Mouse (Mus musculus) telencephalon, adult 2 months (tissue): Measurements from ENCODE around the gene Pbx1.
"Not testable (repeated sequence)": the region's sequence is repeated elsewhere in the genome, so short reads cannot be mapped to it uniquely, and the experiment has no call there.

Source experiments
- DNase-seq: peaks from one replicate; pipeline ENCODE4 v3.0.0-alpha.2; 2011; ENCODE audit warnings: low read depth, low spot score

Gene Pbx1

DNA sequence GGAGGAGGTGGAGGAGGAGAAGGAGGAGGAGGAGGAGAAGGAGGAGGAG is at the start of gene Pbx1:
Gene Pbx1 (minus strand): TSS at position 39 of the 49 bp plus-strand sequence.
- DNase-seq, result not testable (repeated sequence)

DNA sequence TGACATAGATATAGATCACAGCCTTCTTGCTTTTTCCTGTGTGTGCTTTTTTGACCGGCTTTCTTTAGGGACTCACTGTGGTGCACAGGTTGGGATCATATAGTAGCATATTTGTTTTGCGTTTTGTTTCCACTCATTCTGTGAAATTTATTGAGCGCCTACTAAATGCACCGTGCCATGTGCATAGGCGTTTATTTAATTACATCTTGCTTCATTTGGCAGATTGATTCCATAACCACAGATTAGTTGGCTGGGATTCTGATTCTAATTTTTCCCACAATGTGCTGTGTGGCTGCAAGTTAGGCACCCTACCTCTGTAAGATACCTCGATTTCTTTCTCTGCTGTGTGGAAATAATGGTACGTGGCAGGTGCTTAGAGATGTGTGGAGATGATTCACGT is 47.6 kb upstream of the Pbx1 start:
- DNase-seq, result no peak

DNA sequence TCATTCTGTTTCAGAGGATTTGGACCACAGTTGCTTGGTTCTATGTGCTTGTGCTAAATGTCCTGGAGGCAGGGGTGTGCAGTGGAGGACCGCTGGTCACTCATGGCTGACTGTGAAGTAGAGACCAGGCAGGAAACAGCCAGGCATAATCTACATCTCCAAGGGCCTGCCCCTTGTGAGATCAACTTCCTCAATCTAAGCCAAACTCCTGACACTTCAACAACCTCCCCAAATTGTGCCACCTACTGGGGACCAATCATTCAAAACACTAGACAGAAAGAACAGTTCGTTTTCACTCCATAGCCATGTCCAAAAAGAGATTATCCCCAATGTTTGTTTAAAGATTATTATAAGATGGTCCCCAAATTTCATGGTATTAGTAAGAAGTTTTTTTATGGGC is 46.8 kb upstream of the Pbx1 start:
- DNase-seq, result no peak

DNA sequence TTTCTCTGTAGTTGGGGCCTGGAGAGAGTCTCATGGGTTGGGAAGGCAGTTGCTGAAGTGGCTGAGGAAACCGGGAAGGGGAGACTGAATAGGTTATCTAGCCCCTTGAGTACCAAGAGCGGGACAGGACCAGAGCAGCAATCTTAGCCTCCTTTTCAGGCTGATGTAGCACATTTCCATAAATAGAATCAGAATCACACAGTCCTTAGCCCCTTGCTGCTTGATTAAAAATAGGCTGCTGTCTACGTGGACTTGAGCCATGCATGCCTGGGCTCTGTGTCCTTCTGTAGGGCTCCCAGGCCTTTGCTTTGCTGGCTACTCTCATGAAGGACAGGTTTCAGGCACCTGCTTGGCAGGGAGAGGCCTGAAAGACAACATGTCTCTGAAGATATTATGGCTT is 44.8 kb upstream of the Pbx1 start:
- no peak for DNase-seq

DNA sequence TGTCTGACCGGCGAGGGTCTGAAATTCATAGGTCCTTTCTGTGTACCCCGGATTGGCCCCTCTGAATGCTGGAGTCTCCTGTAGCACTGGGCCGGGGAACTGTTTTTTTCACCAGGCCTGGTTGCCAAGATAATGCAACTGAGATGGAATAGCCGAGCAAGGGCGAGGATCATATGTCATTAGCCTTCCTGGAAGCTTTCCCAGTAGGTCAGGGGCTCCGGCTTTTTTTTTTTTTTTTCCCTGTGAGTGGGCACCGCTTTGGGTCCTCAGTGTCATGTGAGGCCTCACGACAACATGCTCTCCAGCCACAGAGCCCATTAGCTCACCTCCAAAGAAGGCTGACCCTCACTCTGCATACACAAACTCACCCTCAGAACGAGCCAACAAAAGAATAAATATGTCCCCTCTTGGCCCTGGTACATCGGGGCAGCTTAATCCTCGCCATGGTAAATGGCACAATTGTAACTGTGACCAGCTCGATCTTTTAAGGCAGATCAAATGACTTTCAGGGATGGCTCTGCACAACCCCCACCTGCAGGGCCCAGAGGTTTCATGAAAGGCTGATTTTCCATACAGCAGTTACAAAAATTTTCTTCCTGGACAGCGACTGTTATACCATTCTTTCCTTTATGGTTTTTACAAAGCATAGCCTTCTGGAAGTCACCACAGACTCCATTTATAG is 44.3 kb upstream of the Pbx1 start:
- no peak for DNase-seq

DNA sequence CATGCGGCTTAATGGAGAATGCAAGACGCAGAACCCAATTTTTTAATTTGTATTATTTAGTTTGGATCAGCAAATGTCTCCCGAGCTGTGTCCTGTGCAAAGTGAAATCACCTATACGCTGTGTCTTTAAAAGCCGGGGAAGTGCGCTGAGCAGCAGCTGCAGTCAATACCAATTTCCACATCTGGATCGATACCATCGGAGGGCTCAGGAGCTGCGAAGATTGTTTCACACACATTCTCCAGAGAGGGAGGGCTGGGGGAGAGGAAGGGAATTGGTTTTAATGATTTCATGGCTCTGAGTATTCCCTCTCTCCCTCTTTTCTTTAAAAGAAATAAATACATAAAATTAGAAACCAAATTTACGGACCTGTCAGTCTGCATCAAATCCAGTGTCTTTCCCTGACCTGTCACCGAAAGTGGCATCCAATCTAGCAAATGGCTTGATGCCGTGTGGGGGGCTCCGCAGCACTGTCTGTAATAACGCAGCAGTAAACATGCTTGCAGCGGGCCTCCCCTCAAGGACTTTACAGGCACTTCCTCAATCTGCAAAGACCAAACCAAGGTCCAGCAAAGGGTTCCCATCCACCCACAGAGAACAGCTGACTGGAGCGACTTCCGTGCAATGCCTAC is 43.6 kb upstream of the Pbx1 start:
- DNase-seq, result no peak

DNA sequence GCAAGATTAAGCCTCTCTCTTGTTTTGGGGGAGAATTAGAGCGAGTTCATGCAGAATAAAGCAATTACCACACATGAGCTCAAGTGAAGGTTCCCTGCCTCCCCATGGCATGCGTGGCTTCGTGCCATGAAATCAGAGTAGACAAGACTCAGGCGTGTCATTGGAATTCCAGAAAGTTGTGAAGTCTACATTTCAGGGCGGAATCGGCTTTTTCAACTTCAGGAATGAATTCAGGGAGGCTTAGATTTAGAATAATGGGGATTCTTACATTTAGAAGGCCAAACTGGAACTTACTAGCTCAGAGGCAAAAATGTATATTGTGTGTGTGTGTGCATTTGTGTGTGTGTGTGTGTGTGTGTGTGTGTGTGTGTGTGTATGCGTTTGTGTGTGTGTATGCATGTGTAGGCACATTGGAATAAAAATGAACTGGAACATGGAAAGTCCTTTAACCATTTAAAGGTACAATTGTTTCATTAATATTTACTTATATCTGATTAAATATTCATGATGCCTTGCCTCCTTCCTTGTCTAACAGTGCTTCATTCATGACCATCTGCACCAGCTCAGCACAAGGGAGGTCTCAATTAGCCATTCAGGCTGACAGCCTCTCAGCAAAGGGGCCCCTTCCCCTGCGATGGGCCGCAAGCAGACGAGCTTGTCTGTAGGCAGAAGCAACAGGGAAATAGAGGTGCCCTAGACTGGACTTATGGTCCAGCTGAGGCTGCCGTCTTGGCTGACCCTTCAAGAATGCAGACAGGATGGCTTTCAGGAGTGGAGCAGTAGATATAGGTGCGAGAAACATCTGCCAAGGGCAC is 41.4 kb upstream of the Pbx1 start:
- DNase-seq, result no peak

DNA sequence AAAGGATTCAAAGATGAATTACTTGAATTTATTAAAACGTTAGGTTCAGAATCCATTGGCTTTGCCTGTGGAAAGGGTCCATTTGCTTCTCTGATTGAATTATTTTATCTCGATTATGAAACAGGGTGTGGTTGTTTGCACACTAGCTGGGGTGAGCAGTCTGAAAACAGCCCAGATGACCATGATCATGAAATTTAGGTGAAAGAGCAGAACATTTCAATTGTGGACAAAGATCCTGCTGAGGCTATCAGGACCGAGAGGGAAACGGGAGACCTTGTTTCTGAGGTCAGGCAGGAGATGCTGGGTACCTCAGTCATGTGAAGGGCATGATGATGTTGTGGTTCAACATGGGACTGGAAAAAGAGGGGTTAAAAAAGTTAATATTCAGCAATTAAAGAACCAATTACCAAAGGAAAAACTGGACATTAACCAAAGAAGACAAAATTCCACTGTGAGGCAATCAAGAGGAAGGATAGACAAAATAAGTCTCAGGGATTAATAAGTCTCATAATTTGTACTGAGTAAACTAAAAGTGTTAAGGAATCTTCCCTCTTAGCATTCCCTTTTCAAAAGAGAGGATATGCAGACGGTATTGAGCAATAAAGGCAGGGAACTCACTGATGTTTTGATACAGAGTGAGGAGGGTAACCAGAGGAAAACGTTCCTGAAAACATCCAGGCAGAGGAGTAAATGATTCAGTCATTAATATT is 40.6 kb upstream of the Pbx1 start:
- no peak for DNase-seq

DNA sequence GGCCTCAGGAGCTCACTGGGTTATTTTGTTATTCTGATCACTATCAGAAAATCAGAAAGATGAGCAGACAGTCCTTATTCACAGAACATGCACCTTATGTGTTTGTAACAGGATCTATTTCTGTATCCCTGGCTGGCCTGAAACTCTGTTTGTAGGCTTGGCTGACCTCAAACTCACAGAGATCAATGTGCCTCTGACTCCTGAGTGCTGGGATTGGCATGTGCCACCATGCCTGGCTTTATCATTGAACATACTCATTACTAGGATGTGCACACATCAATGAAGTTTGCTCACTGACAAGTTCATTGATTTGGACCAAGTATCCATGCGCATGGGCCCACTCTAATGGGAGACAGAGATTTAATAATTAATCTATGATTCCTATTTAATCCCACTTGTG is 27.4 kb upstream of the Pbx1 start:
- DNase-seq, result no peak

DNA sequence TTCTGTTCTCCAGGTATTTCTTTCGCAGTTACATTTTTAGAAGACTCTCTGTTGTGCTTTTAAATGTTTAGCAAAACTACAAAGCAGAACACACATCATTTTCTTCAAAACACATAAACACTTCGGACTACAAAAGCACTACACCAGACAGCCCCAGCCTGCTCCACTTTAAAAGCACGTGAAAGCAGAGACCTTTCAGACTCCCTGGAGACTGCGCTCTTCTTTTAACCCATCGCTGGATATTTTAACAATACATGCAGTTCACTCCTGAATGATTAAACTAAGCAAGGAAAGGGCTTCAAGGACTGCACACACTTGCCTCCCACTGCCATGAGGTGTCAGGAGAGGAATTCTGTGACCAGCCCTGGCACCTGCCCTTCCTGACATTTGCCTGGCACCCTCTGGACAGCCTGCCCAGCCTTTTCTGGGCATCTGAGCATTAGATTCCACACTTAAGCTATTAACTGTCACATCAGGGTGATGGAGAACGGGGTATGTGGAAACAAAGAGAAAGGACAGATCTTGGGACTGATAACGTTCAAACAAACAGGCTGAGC is 25.2 kb upstream of the Pbx1 start:
- DNase-seq, result no peak

DNA sequence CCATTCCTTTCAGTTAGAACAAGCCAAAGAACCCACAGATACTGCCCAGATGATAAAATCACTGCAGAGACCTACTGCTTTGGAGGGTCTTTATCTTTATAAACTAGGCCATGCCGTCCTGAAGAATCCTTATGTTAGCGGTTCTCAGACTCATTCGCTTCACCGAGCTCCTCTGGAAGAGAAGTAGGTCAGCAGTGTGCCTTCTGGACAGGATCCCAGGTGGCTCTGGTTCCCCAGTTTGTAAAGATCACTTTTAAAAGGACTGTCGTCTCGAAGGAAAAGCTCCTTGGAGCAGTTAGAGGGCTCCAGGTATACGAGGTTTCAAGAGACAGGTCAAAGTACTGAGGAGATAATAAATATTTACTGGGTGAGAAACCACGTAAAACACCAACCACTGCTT is 23.1 kb upstream of the Pbx1 start:
- DNase-seq, result no peak

DNA sequence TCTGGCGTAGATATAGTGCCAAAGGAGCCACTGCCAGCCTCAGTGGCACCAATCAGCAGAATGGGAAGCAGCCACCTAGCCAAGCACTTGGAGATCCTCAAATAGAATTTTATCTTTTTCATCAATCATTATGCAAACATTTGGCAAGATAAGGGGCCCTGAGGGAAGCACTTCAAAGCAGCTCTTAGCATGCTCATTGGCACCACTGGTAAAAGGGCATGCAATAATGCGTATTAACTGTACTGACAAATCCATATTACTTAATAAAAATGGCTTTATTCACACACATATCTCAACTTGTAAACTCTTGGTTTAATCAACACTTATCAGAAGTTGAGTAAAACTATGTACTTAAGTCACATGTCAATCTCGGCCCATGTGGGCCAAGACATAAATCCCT is 1.6 kb upstream of the Pbx1 start:
- DNase-seq, result no peak

DNA sequence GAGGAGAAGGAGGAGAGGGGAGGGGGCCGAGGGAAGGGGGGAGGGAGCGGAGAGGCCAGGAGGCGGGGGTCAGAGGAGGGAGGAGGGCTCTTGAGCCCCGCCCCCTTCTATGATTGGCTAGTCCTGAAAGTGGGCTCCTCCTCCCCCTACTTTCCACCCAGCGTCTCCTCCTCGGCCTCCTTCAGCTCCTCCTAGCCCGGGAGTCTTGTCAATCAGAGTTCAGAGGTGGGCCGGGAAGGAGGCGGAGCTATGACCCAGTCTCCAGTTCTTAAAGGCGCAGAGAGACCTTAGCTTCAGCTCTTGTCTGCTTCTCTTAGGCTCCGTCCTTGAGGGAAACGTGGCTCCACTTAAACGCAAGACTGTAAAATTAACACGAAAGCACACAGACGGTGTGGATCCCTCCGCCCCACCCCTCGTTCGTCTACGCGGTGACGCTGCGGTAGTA is 233 bp upstream of the Pbx1 start:
- DNase-seq, result peak; percentile 99

DNA sequence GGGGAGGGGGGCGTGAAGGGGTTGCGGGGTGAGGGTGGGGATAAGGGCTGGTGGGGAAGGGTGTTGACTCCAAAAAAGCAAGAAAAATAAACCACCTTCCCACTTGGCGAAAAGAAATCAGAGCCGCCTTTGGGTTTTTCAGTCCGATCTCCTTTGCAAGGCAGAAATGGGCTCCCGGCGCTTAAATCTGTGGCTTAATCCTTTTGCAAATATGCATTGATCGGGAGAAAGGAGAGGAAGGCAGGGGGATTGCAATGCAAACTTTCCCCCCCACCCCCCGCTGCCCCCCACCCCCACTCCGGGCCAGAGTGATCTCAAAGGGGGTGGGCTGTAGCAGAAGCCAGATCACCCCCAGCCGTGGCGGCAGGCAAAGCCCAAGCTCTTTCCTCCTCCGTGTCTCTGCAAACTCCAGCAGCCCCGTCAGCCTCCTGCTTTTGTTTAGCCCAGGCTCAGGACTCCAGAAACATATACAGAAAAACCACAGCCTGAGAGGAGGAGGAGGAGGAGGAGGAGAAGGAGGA is 299 bp downstream of the Pbx1 start:
- no peak for DNase-seq

DNA sequence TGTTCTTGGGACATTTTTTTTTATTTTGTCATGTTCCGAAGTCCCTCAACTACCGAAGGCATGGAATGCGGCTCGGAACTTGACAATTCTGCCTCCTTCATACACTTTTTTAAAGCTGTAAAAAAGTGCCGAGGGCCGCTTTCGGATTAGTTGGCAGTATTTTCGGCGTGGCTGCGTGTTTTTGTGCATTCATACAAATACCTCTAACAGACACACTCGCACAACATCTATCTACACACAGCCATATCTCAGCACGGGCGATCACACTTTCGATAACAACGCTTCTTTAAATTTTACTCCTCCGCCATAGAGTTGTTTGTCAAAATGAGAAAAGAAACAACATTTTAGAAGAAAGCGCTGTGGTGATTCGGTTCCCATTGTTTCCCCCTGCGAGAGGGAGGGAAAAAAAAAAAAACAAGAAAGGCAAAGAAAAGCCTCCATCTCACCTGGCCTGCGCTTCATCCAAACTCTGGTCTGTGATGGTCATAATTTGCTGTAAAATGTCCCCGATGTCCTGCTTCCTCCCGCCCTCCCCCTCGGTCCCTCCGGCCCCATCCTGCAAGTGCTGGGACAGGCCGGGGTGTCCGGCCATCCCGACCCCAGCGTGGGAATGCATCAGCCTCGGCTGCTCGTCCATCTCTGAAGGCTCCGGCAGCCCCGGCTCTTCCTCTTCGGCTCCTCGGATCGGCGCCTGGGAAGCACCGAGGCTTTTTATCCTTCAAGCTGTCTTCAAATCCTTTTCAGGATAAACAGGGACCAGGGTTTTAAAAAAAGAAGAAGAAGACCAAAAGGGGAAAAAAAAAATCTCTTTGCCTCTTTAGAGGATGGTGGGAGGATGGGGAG is 981 bp downstream of the Pbx1 start:
- no peak for DNase-seq

DNA sequence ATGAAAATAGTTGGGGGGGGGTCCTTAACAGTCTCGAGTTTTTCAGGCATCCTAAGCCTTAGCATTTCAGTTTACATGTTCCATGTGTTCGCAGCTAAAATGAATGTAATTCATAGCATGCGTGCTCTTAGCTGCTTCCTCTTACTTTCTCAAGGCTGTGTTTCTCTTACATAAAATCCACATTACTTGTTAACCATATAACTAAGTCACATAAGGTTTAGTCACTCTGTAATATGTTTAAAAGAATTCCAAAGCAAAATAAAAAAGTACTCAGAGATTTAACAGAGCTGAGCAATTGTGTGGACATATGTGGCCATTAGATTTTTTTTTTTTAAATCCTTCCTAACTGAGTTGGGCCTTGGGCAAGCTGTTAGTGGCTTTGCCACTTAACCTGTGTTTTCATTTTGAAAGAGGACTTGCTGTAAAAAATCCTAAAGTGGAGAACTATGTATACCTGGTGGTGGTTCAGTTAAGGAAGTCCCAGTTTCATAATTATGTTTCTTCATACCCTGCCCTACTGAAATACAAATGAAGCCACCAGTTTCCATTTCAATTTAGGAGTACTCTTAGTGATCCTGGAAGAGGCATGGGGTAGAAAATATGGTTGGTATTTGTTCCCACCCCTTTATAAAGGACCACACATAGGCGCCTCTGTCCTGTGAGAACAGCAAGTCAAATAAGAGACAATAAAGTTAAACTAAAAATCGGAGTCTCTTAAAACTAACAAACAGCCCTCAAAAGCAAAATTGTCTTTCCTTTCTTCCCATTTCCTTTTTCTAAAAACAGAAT is 2.0 kb downstream of the Pbx1 start:
- DNase-seq, result no peak

DNA sequence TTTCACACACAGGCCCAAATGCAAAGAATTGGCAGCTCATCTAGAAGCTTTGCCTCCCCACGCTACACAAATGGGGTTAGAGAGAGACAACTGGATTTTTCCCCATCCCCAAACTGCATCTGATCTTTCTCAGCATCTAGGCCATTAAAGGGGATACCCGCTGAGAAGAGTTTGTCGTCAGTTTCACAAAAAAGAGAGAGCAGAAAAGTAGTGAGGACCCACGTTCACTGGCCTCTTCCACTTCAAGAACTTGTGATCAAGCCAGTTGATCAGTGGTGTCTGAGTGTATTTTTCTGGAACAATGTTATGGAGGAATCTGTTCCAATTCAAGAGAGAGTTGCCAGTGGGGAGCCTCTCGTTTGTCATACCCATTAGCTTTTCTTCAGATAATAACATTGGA is 2.7 kb downstream of the Pbx1 start:
- no peak for DNase-seq

DNA sequence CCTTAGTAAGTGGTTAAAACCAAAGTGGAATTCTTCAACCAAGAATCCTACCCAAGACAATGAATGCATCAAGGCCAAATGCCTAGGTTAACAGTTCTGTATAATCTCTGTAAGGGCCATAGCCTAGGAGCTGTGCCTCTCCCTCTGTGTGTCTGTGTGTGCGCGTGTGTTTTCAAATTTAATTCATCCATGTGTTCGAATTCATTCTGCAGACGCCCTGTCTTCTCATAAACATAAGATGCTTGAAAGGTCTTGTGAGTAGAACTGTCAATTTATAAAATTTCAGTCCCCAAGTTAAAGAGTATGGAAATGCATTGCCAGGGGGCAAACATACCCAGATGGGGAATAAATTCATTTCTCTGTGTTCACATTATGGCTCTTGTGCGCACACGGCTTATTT is 3.8 kb downstream of the Pbx1 start:
- DNase-seq, result no peak

DNA sequence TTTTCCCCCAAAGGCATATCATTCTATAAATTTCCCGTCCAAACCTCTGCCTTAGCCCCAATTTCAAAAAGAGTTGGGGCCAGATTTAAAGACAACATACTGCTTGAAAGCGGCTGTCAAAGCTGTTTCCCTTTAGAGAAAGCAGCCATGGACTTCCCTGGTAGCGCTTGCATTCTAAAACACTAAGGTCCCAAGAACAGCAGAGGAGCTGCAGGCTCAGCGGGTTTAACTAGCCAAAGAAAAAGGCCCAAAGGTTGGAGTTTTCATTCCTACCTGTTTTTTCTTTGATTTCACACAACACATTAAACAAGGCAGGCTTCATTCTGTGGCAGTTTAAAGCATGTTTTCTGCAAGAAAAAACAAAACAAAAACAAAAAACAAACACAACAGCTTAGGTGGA is 4.5 kb downstream of the Pbx1 start:
- DNase-seq, result no peak

DNA sequence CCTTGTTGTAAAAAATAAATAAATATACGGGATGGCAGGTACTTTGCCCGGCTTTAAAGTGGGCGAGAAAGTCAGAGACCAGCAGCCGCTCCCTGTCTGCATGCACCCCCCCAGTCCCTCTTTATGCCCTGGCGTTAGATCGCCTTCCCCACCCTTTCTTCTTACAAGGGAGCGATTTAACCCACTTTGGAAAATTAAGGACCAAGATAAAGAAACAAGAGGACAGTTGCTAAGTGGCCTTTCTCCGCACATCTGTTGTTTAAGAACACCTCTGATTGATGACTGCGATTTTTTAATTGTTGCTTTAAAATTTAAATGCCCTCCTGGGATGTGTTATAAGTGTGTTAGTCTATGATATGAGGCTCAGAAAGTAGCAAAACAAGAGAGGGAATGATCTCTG is 5.2 kb downstream of the Pbx1 start:
- no peak for DNase-seq

DNA sequence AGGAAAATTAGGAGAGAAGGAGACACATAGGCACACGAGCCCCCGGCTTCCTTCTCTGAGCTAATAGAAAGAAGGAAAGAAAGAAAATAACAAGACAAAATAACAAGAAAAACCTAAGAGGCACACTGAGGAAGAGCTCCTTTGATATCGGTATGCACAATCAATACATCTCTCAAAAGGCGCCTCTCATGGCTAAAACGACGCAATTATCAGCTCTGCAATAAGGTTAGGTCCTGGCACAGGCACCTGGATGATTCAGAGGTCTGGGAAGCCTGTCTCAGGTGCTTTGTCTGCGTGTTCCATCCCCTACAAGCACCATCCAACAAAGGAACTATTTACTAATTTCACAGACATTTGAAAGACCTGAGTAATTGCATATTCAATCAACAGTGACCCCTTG is 5.8 kb downstream of the Pbx1 start:
- no peak for DNase-seq
